Mouse (Mus musculus) intestine, postnatal 0 days (tissue): ENCODE data around the gene Vmn2r48. TPM values are rescaled to one million over a fixed set of nuclear protein-coding genes. Genes with fewer than 3 reads are reported as not detected.
"Not testable (repeated sequence)": the region's sequence is repeated elsewhere in the genome, so short reads cannot be mapped to it uniquely, and the experiment has no call there.

Source experiments
- ATAC-seq: fragments of 200-750 bp; cut with Nextera tagmentation; 2 replicates; pipeline ENCODE4 v1.8.0; 2017; ENCODE audit warnings: mild to moderate bottlenecking, moderate TSS enrichment, moderate library complexity
- H3K27ac ChIP-seq: fragments of 300-500 bp; sonication (generic); 2 replicates; pipeline ENCODE4 v1.5.1; 2014; ENCODE audit warnings: mild to moderate bottlenecking, low read depth, low read length, moderate library complexity
- H3K27me3 ChIP-seq: fragments of 300-500 bp; sonication (generic); replicated peaks from 2 replicates; pipeline ENCODE4 v1.6.1; 2014; ENCODE audit warnings: low read length, mixed read lengths; ENCODE audit not compliant: control insufficient read depth, insufficient read depth
- H3K36me3 ChIP-seq: fragments of 300-500 bp; sonication (generic); 2 replicates; pipeline ENCODE4 v1.6.1; 2014; ENCODE audit warnings: mild to moderate bottlenecking, moderate library complexity; ENCODE audit not compliant: control insufficient read depth, insufficient read depth
- H3K4me1 ChIP-seq: fragments of 300-500 bp; sonication (generic); replicated peaks from 2 replicates; pipeline ENCODE4 v1.6.1; 2014; ENCODE audit warnings: antibody characterized with exemption, low read length, mixed read lengths; ENCODE audit not compliant: control insufficient read depth, insufficient read depth
- H3K4me2 ChIP-seq: fragments of 300-500 bp; sonication (generic); replicated peaks from 2 replicates; pipeline ENCODE4 v1.6.1; 2014; ENCODE audit warnings: low read depth, mild to moderate bottlenecking, moderate library complexity
- H3K4me3 ChIP-seq: fragments of 300-500 bp; sonication (generic); 2 replicates; pipeline ENCODE4 v1.5.1; 2014; ENCODE audit warnings: low read depth, low read length
- H3K9ac ChIP-seq: fragments of 300-500 bp; sonication (generic); 2 replicates; pipeline ENCODE4 v1.6.1; 2014; ENCODE audit warnings: mild to moderate bottlenecking, low read depth, low read length
- H3K9me3 ChIP-seq: fragments of 300-500 bp; sonication (generic); 2 replicates; pipeline ENCODE4 v1.6.1; 2016; ENCODE audit warnings: mixed run types; ENCODE audit not compliant: control insufficient read depth
- WGBS: fragments of 180-500 bp; shearing (Covaris S2); extraction: QIAGEN DNeasy Blood & Tissue Kit; methylation state at CpG from one replicate; pipeline ENCODE4 v1.1.7; 2014; 5-methylcytosine and 5-hydroxymethylcytosine counted together
- polyA plus RNA-seq: library from polyadenylated mRNA; unstranded; fragments of >200 nt; fragmentation: Nextera tagmentation; extraction: Ambion mirVana; gene quantifications from 2 replicates; pipeline ENCODE4 v1.2.1, GENCODE M21; 2015

Vmn2r48 gene
- not detected in 2 replicates for polyA plus RNA-seq

- H3K4me3 ChIP-seq, ATAC-seq: not testable (repeated sequence)
These were observed at the start of gene Vmn2r48 for GRCm38 (mm10) chr7:9953485-9953884. TSS of gene Vmn2r48 (minus strand) at chr7:9953585.

GRCm38 (mm10) chr7:9992157-9992556, 38.8 kb upstream of the Vmn2r48 start, which contains the start of gene Vmn2r49:
TSS of gene Vmn2r49 (minus strand) at chr7:9992257.
- H3K4me1 ChIP-seq, H3K4me3 ChIP-seq, H3K27me3 ChIP-seq, H3K9ac ChIP-seq, H3K4me2 ChIP-seq, H3K9me3 ChIP-seq, H3K36me3 ChIP-seq, ATAC-seq, H3K27ac ChIP-seq: not testable (repeated sequence)
- WGBS = no CpG with 5 or more reads among the region's 2 CpGs

More at GRCm38 (mm10) chr7:9953485-9953884, at the start of gene Vmn2r48:
- H3K36me3 ChIP-seq, H3K9me3 ChIP-seq, H3K27me3 ChIP-seq, H3K4me2 ChIP-seq, H3K27ac ChIP-seq, H3K9ac ChIP-seq, H3K4me1 ChIP-seq: not testable (repeated sequence)
- 87% methylated on average over 2 of the region's 2 CpGs for WGBS

Other genes with a start within 250 kb of the Vmn2r48 start
- not detected in 2 replicates for gene Vmn2r46, start 183.0 kb downstream of the Vmn2r48 start, polyA plus RNA-seq
- gene Vmn2r47, start 112.3 kb downstream of the Vmn2r48 start, polyA plus RNA-seq = not detected in 2 replicates
- gene Vmn2r49, start 38.7 kb upstream of the Vmn2r48 start, polyA plus RNA-seq = not detected in 2 replicates
- gene Vmn2r50, start 99.7 kb upstream of the Vmn2r48 start, polyA plus RNA-seq = not detected in 2 replicates
- not detected in 2 replicates for gene Vmn2r51, start 152.2 kb upstream of the Vmn2r48 start, polyA plus RNA-seq
- not detected in 2 replicates for gene Vmn2r52, start 223.0 kb upstream of the Vmn2r48 start, polyA plus RNA-seq